Mouse (Mus musculus) adrenal gland, adult 18-20 months (tissue): Measurements from ENCODE around the gene Ctdsp2. TPM values are rescaled to one million over a fixed set of nuclear protein-coding genes. Genes with fewer than 3 reads are reported as not detected.

Experiments used
- DNase-seq, 2 experiments: peaks; one replicate each; pipeline ENCODE4 v3.0.0; 2021 to 2022; ENCODE audit warnings: low spot score in 2 of 2
- microRNA-seq, 2 experiments: library from miRNA; unstranded; fragments of <30 nt; microRNA quantifications; one replicate each; pipeline ENCODE4 v1.2.0; 2021; ENCODE audit warnings: borderline number of aligned reads in 2 of 2
- total RNA-seq, 2 experiments: library from RNA; stranded (reverse); gene quantifications; 1 replicate in 1 of 2; 2 replicates in 1 of 2; pipeline ENCODE4 v1.2.3; 2021

Gene Ctdsp2
- total RNA-seq, 2 experiments from 2014 or later: 73.0 to 98.7 TPM

DNA sequence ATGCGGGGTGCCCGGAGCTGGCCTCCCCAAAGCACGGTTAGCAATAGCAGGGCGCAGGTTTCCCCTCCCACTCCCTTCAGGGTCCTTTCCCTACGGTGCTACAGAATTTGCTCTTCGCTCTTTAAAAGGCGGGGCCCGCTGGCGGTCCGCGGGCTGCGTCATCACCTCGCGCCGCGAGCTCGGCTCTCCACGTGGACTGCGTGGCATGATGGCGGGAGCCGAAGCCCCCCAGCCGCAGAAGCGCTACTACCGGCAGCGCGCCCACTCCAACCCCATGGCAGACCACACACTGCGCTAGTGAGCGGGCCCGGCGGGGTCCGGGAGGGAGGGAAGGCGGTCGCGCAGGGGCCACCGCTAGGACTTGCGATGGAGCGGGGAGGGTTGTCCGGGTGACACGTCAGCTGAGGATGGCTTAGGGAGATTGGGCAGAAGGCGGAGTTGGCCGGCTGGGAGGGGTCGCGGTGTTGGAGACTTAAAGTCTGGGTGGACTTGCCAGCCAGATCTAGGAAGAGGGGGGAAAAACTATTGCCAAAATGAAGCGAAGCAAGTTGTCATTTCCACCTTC lies 63.3 kb downstream of the Ctdsp2 start:
- DNase-seq: peak; percentile 87 to 91

DNA sequence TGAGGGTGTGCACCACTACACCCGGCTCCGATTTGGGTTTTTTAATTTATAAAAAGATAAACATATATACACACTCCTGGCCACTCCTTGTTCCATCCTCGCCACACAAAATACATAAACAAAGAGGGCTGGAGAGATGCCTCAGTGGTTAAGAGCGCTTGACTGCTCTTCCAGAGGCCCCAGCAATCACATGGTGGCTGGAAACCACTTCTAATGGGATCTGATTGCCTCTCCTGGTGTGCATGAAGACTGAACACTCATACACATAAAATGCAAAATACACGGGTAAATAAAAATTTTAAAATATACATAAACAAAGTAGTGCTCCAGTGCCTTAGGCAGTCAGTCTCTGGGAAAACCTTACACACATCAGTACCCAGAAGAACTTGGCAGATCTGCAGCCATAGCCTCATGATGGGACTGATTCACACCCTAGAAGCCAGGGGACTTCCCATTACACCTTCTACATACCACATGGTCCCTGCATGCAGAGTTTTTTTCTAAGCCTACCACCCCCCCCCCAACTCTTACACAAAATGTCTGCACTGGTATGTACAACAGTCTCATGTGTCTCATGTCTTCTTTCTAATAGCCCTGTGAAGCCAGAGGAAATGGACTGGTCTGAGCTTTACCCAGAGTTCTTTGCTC lies 64.1 kb downstream of the Ctdsp2 start:
- no peak for DNase-seq

DNA sequence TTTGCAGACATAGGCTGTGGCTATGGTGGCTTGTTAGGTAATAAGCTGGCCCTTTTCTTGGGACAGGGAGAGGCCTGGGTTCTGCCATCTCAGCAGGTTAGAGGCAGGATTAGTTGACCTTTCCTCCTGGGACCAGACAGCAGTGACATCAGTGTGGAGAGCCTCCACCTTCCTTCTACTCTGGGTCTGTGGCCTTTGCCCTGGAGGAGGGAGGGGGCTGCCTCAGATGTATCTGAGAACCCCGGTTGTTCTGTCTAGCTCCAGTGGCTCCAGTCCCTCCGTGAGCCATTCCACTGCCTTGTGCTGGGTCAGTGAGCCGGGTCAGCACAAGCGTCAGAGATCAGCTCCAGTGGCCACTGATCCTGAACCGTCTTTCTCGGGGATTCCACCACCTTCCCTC lies 64.7 kb downstream of the Ctdsp2 start:
- no peak for DNase-seq

DNA sequence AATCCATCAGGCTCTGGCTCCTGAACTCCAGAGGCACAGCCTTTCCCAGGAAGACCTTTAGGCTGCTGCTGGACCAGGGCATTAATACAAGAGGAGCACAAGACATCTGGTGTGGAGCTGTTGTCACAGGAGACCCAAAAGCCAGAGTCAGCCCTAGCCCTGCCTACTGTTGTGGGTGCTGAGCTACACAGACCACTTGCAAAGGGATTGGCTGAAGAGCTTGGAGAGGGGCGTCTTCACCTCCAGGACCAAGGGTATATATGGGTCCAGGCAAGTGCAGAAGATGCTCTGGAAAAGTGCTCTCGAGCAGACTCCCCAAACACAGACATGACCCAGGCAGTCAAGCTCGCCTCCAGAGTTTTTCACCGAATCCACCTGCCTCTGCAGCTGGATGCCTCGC lies 69.4 kb downstream of the Ctdsp2 start, which contains the start of gene Cyp27b1:
Gene Cyp27b1 (plus strand): TSS at position 297 of the 400 bp plus-strand sequence.
- no peak for DNase-seq

DNA sequence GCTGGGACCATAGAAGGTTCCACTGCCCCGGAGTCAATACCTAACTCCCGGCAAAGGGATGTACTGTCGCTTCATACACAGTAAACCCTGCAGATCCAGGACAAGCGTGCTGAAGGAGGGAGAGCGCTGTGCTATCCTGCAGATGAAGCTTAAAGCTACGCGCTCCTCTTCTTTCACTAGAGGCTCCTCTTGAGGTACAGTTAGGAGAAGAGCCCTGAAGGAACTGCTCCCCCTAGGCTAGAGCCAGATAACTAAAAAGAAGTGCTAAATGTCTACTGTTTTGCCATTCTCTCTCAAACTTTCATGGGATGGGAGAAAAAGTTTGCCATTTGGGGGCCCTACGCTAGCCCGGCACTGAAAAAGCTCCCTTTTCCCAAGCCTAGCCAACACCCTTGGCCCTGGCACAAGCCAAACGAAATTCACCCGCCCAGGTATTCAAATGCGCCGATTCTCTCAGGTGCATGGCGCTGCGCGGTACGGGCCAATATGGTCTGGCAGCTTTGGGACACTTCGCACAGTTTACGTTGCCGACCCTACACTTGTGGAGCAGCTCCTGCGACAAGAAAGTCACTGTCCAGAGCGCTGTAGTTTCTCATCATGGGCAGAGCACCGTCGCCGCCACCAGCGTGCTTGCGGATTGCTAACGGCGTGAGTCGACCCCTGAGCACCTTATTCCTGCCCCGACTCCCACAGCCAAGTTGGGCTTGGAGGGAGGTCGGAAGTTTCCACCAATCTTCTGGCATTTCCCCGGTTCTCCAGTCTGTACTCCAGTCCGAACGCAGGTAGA lies 70.3 kb downstream of the Ctdsp2 start:
- no peak for DNase-seq

Small RNA genes lying within 50 kb of the gene (microRNA-seq; reads per million reads assigned to microRNA genes)
- gene Mir26a-2: 39.8 to 117 reads per million in 2 experiments
- gene Mir546: 0 reads per million in 2 experiments

Other genes with a start within 250 kb of the Ctdsp2 start
- gene Atp23, start 77.4 kb upstream of the Ctdsp2 start, total RNA-seq: 1 to 10 TPM; 4.6 to 5.5 TPM
- 1 to 10 TPM in 1 of 2 experiments, under 1 TPM in 1; 0.67 to 5.5 TPM for gene Avil, start 22.0 kb downstream of the Ctdsp2 start, total RNA-seq
- gene Tsfm, start 52.1 kb downstream of the Ctdsp2 start, total RNA-seq: 10 to 100 TPM; 55.1 to 61.3 TPM
- gene Mettl1, start 62.7 kb downstream of the Ctdsp2 start, total RNA-seq: 10 to 100 TPM; 16.0 to 18.2 TPM
- under 1 TPM; 0.26 to 0.27 TPM for gene Eef1akmt3, start 62.8 kb downstream of the Ctdsp2 start, total RNA-seq
- gene Cyp27b1, start 69.5 kb downstream of the Ctdsp2 start, total RNA-seq: under 1 TPM; 0.42 to 0.56 TPM
- gene March9, start 81.5 kb downstream of the Ctdsp2 start, total RNA-seq: 1 to 10 TPM; 6.3 to 6.8 TPM
- 100 to 1,000 TPM; 138 to 172 TPM for gene Cdk4, start 84.8 kb downstream of the Ctdsp2 start, total RNA-seq
- gene Tspan31, start 91.5 kb downstream of the Ctdsp2 start, total RNA-seq: 100 to 1,000 TPM; 106 to 107 TPM
- gene Agap2, start 96.6 kb downstream of the Ctdsp2 start, total RNA-seq: 1 to 10 TPM; 3.1 to 3.2 TPM
- 100 to 1,000 TPM; 114 to 147 TPM for gene Os9, start 142.4 kb downstream of the Ctdsp2 start, total RNA-seq
- 1 to 10 TPM; 7.8 to 8.6 TPM for gene B4galnt1, start 186.5 kb downstream of the Ctdsp2 start, total RNA-seq
- gene Slc26a10, start 201.9 kb downstream of the Ctdsp2 start, total RNA-seq: 1 to 10 TPM; 1.1 to 1.8 TPM
- gene Arhgef25, start 211.4 kb downstream of the Ctdsp2 start, total RNA-seq: 10 to 100 TPM; 18.8 to 20.3 TPM
- gene Dtx3, start 217.0 kb downstream of the Ctdsp2 start, total RNA-seq: 10 to 100 TPM; 63.0 to 67.6 TPM
- 10 to 100 TPM; 41.5 to 44.7 TPM for gene Pip4k2c, start 232.9 kb downstream of the Ctdsp2 start, total RNA-seq